ENCODE assay signal across 26 mouse cellular contexts in the genomic region with DNA sequence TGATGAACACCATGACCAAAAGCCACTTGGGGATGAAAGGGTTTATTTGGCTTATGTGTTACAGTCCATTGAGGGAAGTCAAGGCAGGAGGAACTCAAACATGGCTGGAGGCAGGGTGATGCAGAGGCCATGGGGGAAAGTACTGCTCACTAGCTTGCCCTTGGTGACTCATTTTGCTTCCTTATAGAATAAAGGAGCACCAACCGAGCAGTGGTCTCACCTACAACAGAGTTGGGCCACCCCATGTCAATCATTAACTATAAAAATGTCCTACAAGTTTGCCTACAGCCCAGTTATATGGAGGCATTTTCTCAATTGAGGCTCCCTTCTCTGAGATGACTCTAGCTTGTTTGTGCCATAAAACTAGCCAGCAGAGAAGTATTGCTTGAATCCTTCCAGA.
A peak's percentile ranks its signal among the peaks of the same experiment; 100 is the strongest.
DNase-seq lines count a peak whose midpoint lies in the region; ATAC-seq and TF ChIP-seq lines count a peak whose summit lies in the region.
"Had no signal": no experiment of that assay in that cellular context is flagged by ENCODE, and none has a peak within 500 bp of the region (broad histone marks: within the 10 kb centered on the region; RNA-seq: fewer than 3 reads in every experiment).

No protein-coding gene starts in this region.

- TF ChIP-seq POLR2A in small intestine, adult 2 months (IDR thresholded peaks at IDR 0.05; ENCODE audit: low read depth, low read length): no peak

- H3K27me3 ChIP-seq in intestine, embryonic 15.5 days (replicated peaks): no peaks in the 10 kb centered on the region
- no peaks in the 10 kb centered on the region for H3K27me3 ChIP-seq in small intestine, adult 2 months (ENCODE audit: control insufficient read depth, insufficient read depth, low read length)
- H3K27me3 ChIP-seq: embryonic facial prominence, embryonic 13.5 days; forebrain, embryonic 12.5 days; forebrain, embryonic 15.5 days; heart, embryonic 12.5 days; heart, embryonic 15.5 days had no signal

- H3K4me1 ChIP-seq in intestine, embryonic 15.5 days (replicated peaks): no peaks in the 10 kb centered on the region
- H3K4me1 ChIP-seq in small intestine, adult 2 months (ENCODE audit: control insufficient read depth, insufficient read depth, insufficient read length, low read length): peaks cover 18% of the 10 kb centered on the region; the same call in 1 of the 2 replicates
- H3K4me1 ChIP-seq: embryonic facial prominence, embryonic 13.5 days; forebrain, embryonic 12.5 days; forebrain, embryonic 15.5 days; heart, embryonic 12.5 days; heart, embryonic 15.5 days had no signal

- no peak overlapping the region for H3K4me2 ChIP-seq in intestine, embryonic 15.5 days (replicated peaks)
- H3K4me2 ChIP-seq: embryonic facial prominence, embryonic 13.5 days; forebrain, embryonic 12.5 days; forebrain, embryonic 15.5 days; heart, embryonic 12.5 days; heart, embryonic 15.5 days; hindbrain, embryonic 14.5 days had no signal

- H3K9ac ChIP-seq in intestine, embryonic 15.5 days: no peak overlapping the region
- H3K9ac ChIP-seq: embryonic facial prominence, embryonic 13.5 days; forebrain, embryonic 12.5 days; forebrain, embryonic 15.5 days; heart, embryonic 12.5 days; heart, embryonic 15.5 days; hindbrain, embryonic 14.5 days had no signal

- ATAC-seq in intestine, embryonic 15.5 days: peak; percentile 87
- no peak for ATAC-seq in erythroblast, adult 5-6 weeks (replicated peaks; ENCODE audit: low FRiP score, poor library complexity, severe bottlenecking)
- ATAC-seq: activated CD4-positive, CD25-positive, alpha-beta regulatory T cell, adult 4 months; forebrain, embryonic 15.5 days; hindbrain, postnatal 0 days; inflammation-experienced regulatory T-cells, adult 6 months had no signal

- TF ChIP-seq CTCF in gastrocnemius, adult 2 months (IDR thresholded peaks at IDR 0.05): no peak
- no peak for TF ChIP-seq CTCF in small intestine, adult 2 months (IDR thresholded peaks at IDR 0.05; ENCODE audit: extremely low read depth, insufficient read length, insufficient replicate concordance, low read depth, low read length)

- no peak overlapping the region; the same call in 1 of the 2 replicates for H3K4me3 ChIP-seq in gastrocnemius, adult 2 months
- no peak overlapping the region for H3K4me3 ChIP-seq in intestine, embryonic 15.5 days (replicated peaks)
- no peak overlapping the region for H3K4me3 ChIP-seq in small intestine, adult 2 months (ENCODE audit: low read depth, low read length)
- H3K4me3 ChIP-seq: embryonic facial prominence, embryonic 10.5 days; embryonic facial prominence, embryonic 13.5 days; forebrain, embryonic 12.5 days; forebrain, embryonic 15.5 days; heart, embryonic 12.5 days; heart, embryonic 15.5 days had no signal

- intact Hi-C loops in gastrocnemius, adult 2 months (cut with DNase I): no loop called here

- 50% methylated on average over 1 of the region's 1 CpGs for WGBS in intestine, embryonic 15.5 days
- WGBS in small intestine, adult 2 months: 40% methylated on average over 1 of the region's 1 CpGs

- H3K36me3 ChIP-seq in intestine, embryonic 15.5 days: no peaks in the 10 kb centered on the region
- H3K36me3 ChIP-seq in small intestine, adult 2 months (ENCODE audit: control insufficient read depth, insufficient read depth, low read length): peaks cover 9% of the 10 kb centered on the region
- H3K36me3 ChIP-seq: embryonic facial prominence, embryonic 10.5 days; forebrain, embryonic 12.5 days; forebrain, embryonic 15.5 days had no signal

- no peak for DNase-seq in gastrocnemius, adult 2 months
- DNase-seq in gastrocnemius, postnatal 10 days: no peak
- DNase-seq in thymus, postnatal 0 days (ENCODE audit: low spot score): no peak
- DNase-seq: adrenal gland, adult 8-10 months; cerebellum, adult 11-12 months; cerebellum, adult 8-10 months; cerebellum, postnatal 10 days; cerebellum, postnatal 36 days; embryo, embryonic 11 days; gastrocnemius, postnatal 14 days; heart, adult 18-20 months; heart, postnatal 14 days; heart, postnatal 4 days had no signal

- H3K9me3 ChIP-seq in intestine, embryonic 15.5 days: no peaks in the 10 kb centered on the region
- H3K9me3 ChIP-seq: embryonic facial prominence, embryonic 10.5 days; embryonic facial prominence, embryonic 13.5 days; forebrain, embryonic 12.5 days; forebrain, embryonic 15.5 days; heart, embryonic 12.5 days; heart, embryonic 15.5 days had no signal

- peak overlapping the region; percentile 52; the same call in 1 of the 2 replicates for H3K27ac ChIP-seq in gastrocnemius, adult 2 months
- H3K27ac ChIP-seq in intestine, embryonic 15.5 days: no peak overlapping the region
- 0 out of 2 replicates have a peak overlapping the region, but pooled peaks have one; percentile 21 for H3K27ac ChIP-seq in small intestine, adult 2 months (ENCODE audit: insufficient read depth, low read depth, low read length)
- H3K27ac ChIP-seq: embryonic facial prominence, embryonic 10.5 days; embryonic facial prominence, embryonic 13.5 days; forebrain, embryonic 12.5 days; forebrain, embryonic 15.5 days; heart, embryonic 15.5 days; hindbrain, embryonic 14.5 days; hindbrain, postnatal 0 days had no signal
